Mouse (Mus musculus): ENCODE data around the gene 2810459M11Rik. TPM values are rescaled to one million over a fixed set of nuclear protein-coding genes. Genes with fewer than 3 reads are reported as not detected.

Gene 2810459M11Rik
- total RNA-seq, 2 experiments from 2014 or later: 9.8 to 11.9 TPM

GRCm38 (mm10) chr1:86058856-86059769 lies 13.4 kb downstream of the 2810459M11Rik start:
- H3K4me3 ChIP-seq: peak overlapping the region; percentile 55
- H3K27ac ChIP-seq: peak overlapping the region; percentile 86
- TF ChIP-seq CTCF (conservative IDR thresholded peaks at IDR 0.05): peak; percentile 97
- DNase-seq (ENCODE audit: low spot score in 2 of 2): peak; percentile 94 to 97

GRCm38 (mm10) chr1:86062523-86062922 lies 16.9 kb downstream of the 2810459M11Rik start:
- TF ChIP-seq CTCF (conservative IDR thresholded peaks at IDR 0.05): peak; percentile 70
- Histone ChIP-seq H3K4me3 (no peak overlapping the region), H3K27ac (no peak overlapping the region)
- DNase-seq (ENCODE audit: low spot score in 2 of 2): no peak

- TF ChIP-seq CTCF (conservative IDR thresholded peaks at IDR 0.05): peak; percentile 92
- H3K4me3 ChIP-seq: peak within 1 kb of the TSS; percentile 99
- DNase-seq (ENCODE audit: low spot score in 2 of 2): peak; percentile 87 to 89
- H3K27ac ChIP-seq: peak within 1 kb of the TSS; percentile 99
Observed at GRCm38 (mm10) chr1:86064271-86064991, 18.8 kb downstream of the 2810459M11Rik start, which contains the start of gene Psmd1. Gene Psmd1, plus strand, starts transcription at chr1:86064387.

- no peak for TF ChIP-seq CTCF (conservative IDR thresholded peaks at IDR 0.05)
- DNase-seq (ENCODE audit: low spot score in 2 of 2): no peak
- Histone ChIP-seq H3K27ac (no peak overlapping the region), H3K4me3 (no peak overlapping the region)
Observed at GRCm38 (mm10) chr1:86076565-86076964, 30.9 kb downstream of the 2810459M11Rik start.

- TF ChIP-seq CTCF (conservative IDR thresholded peaks at IDR 0.05): peak; percentile 51
- no peak for DNase-seq (ENCODE audit: low spot score in 2 of 2)
- no peak overlapping the region for H3K4me3 ChIP-seq
- H3K27ac ChIP-seq: no peak overlapping the region
Observed at GRCm38 (mm10) chr1:86094413-86094812, 48.8 kb downstream of the 2810459M11Rik start.

- Histone ChIP-seq H3K27ac (no peak overlapping the region), H3K4me3 (no peak overlapping the region)
- TF ChIP-seq CTCF (conservative IDR thresholded peaks at IDR 0.05): no peak
- no peak for DNase-seq (ENCODE audit: low spot score in 2 of 2)
Observed at GRCm38 (mm10) chr1:86105054-86105453, 59.4 kb downstream of the 2810459M11Rik start.

Other genes starting within 250 kb of the 2810459M11Rik start
- 100 to 1,000 TPM; 748 to 802 TPM for gene Itm2c, start 151.6 kb upstream of the 2810459M11Rik start, total RNA-seq (2021)
- gene 4933407L21Rik, start 117.4 kb upstream of the 2810459M11Rik start, total RNA-seq (2021): 1 to 10 TPM; 3.3 to 3.6 TPM
- gene Gpr55, start 84.9 kb upstream of the 2810459M11Rik start, total RNA-seq (2021): not detected
- gene Spata3, start 29.0 kb upstream of the 2810459M11Rik start, total RNA-seq (2021): 1 to 10 TPM; 1.2 TPM
- 100 to 1,000 TPM; 105 to 111 TPM for gene Psmd1, start 18.5 kb downstream of the 2810459M11Rik start, total RNA-seq (2021)
- not detected for gene Htr2b, start 66.1 kb downstream of the 2810459M11Rik start, total RNA-seq (2021)
- 1 to 10 TPM; 2.1 to 9.0 TPM for gene Gm21972, start 87.8 kb downstream of the 2810459M11Rik start, total RNA-seq (2021)
- gene Armc9, start 108.9 kb downstream of the 2810459M11Rik start, total RNA-seq (2021): 10 to 100 TPM; 37.3 to 40.1 TPM